Mouse (Mus musculus) T-helper 2 cell (primary cell): ENCODE data around the gene Magea1.
"Not testable (repeated sequence)": the region's sequence is repeated elsewhere in the genome, so short reads cannot be mapped to it uniquely, and the experiment has no call there.

Experiments
- in situ Hi-C: fragments of 300-600 bp; cut with MboI, MseI; formaldehyde crosslinking; loops from one replicate; pipeline ENCODE4 v1.15.1; 2025; ENCODE audit warnings: high pct_unique_total_duplicates

Gene Magea1

DNA sequence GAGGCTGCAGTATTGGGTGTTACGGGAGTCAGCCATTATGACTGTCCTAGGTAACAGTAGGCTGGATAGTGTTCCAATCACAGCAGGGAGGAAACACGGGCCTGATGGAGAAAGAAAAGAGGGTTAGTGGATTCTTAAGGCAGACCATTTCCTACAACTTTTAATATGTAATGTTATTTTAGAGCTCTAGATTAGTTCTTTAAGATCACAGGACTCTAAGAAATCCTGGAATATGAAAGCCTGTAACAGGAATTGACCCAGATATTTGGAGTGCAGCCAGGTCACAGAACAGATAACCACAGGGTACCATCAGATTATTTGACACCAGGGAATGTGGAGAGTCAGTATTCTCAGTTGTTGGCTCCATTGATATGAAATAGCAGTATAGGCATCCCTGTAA, at the start of gene Magea1:
TSS of gene Magea1 (minus strand) at position 101 of the 400 bp plus-strand sequence.
- in situ Hi-C loops: loop anchor here (5.0 kb wide), 1 partner anchor 57 kb away; no protein-coding TSS in a partner anchor

DNA sequence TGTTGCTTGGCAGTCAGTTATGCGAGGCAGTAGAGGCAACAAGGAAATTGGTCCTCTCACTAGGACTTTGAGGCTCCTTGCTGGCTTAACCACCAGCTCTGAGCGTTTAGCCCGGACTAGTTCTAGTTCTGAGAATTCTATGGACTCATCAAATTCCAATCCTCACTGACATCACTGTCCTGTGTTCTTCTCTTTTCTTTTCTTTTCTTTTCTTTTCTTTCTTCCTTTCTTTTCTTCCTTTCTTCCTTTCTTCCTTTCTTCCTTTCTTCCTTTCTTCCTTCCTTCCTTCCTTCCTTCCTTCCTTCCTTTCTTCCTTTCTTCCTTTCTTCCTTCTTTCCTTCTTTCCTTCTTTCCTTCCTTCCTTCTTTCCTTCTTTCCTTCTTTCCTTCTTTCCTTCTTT, 38.7 kb upstream of the Magea1 start, which contains the start of gene Cldn34b2:
TSS of gene Cldn34b2 (minus strand) at position 101 of the 400 bp plus-strand sequence.
- in situ Hi-C loops: not testable (repeated sequence)

DNA sequence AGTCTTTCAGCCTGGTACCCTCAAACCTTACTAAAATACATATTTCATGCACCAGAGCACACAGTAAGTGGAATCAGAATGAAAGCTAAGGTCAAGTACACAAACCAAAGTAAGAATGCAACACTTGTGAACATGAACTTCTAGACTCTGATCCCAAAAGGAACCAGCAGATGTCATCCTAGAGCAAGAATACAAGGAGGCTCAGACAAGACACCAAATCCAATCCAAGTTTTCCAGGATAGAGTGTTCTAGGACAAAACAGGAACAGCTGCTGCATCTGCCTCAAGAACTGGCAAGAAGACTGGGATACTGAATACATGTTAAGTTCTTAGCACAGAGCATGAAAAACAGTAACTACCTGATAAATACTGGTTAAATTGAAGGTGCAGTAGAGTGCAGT, 8.4 kb upstream of the Magea1 start:
- in situ Hi-C loops: no loop called here

DNA sequence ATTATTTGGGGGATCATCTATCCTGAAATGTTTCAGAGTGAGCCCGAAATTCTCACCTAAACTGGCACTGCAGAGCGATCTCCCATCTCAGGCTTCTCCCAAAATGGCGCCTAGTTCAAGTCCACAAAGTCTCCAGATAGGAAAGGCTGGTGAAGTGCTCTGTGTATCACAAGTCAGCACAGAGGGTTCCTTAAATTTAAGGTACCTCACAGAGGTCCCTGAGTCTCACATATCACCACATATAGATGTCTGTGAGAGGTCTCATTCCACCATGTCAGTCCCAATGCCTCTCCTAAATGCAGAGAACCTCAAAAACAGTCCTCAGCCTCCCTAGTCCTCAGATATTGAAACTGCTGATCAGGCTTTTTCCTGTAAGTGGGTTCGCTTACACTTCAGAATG, 4.0 kb upstream of the Magea1 start, which contains the start of gene Magea2:
TSS of gene Magea2 (minus strand) at position 101 of the 400 bp plus-strand sequence.
- in situ Hi-C loops: loop anchor here (5.0 kb wide), 1 partner anchor 61 kb away; no protein-coding TSS in a partner anchor

- in situ Hi-C loops: loop anchor here (5.0 kb wide), 1 partner anchor 66 kb away; the partner anchor contains the start of gene Magea8
Observed at GRCm38 (mm10) chrX:155063045-155063444, 26.5 kb downstream of the Magea1 start, which contains the start of gene Magea5. TSS of gene Magea5 (minus strand) at chrX:155063145.
